Mouse (Mus musculus) left cerebral cortex, postnatal 14 days (tissue): ENCODE data around the gene Cep152. TPM values are rescaled to one million over a fixed set of nuclear protein-coding genes. Genes with fewer than 3 reads are reported as not detected.

Source experiments
- DNase-seq, 2 experiments: peaks; one replicate each; pipeline ENCODE4 v3.0.0; 2021 to 2022; ENCODE audit warnings: low spot score in 2 of 2, mixed read lengths in 1 of 2
- intact Hi-C: fragments of 180-260 bp; cut with DNase I; formaldehyde crosslinking; loops from one replicate; pipeline ENCODE4 v1.15.1; 2025
- total RNA-seq, 2 experiments: library from RNA; stranded (reverse); gene quantifications; 2 replicates each; pipeline ENCODE4 v1.2.3; 2021

Gene Cep152
- total RNA-seq, 2 experiments from 2014 or later, result 1.7 to 2.2 TPM

DNA sequence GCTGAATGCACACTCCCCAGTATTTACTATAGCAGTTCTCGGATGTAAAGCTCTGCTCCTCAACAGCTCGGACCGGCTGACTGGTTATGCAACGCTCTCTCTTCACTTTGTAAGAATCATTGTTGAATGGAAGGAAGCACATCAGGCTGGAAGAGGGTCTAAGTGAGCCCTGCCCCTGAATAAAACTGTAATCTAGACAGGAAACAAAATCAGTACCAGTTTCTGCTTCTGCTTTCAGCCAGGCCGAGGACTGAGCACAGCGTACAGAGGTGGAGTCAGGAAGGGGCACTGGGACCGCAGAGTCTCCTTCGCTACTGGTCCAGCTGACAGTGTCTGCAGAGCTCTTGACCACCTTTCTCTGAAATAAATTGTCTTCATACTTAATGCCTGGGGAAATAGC lies 48.4 kb downstream of the Cep152 start:
- intact Hi-C loops, result no loop called here

GRCm38 (mm10) chr2:125575766-125576165 lies 49.1 kb downstream of the Cep152 start:
- intact Hi-C loops, result no loop called here
- no peak for DNase-seq

More for the DNA sequence above, 48.4 kb downstream of the Cep152 start:
- DNase-seq, result no peak

GRCm38 (mm10) chr2:125563884-125564283 lies 61.0 kb downstream of the Cep152 start:
- DNase-seq, result peak; percentile 9 to 19
- intact Hi-C loops, result no loop called here

- DNase-seq, result no peak
- intact Hi-C loops, result no loop called here
Observed at GRCm38 (mm10) chr2:125562407-125562806, 62.5 kb downstream of the Cep152 start.

DNA sequence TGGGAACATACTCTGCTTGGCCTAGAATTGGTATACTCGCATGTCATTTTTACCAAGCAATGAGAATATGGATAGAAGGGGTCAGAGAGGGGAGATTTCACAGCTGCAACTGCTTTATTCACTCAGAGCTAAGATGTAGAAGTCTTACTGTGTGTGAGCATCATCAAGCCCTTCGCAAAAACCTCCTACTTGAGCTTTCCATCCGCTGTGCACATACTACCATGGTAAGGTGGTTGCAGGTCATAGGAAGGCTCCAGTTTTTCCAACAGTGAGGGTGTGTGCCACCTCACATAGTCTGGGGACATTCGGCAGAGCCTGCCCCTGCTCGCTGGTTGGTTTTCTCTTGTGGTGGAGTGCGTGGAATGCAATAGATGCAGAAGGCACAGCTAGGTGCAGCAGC lies 64.9 kb downstream of the Cep152 start:
- no peak for DNase-seq
- intact Hi-C loops, result no loop called here

- intact Hi-C loops, result no loop called here
- DNase-seq, result no peak
Observed at GRCm38 (mm10) chr2:125558634-125559589, 66.0 kb downstream of the Cep152 start.

GRCm38 (mm10) chr2:125555830-125556229 lies 69.1 kb downstream of the Cep152 start:
- intact Hi-C loops, result no loop called here

DNA sequence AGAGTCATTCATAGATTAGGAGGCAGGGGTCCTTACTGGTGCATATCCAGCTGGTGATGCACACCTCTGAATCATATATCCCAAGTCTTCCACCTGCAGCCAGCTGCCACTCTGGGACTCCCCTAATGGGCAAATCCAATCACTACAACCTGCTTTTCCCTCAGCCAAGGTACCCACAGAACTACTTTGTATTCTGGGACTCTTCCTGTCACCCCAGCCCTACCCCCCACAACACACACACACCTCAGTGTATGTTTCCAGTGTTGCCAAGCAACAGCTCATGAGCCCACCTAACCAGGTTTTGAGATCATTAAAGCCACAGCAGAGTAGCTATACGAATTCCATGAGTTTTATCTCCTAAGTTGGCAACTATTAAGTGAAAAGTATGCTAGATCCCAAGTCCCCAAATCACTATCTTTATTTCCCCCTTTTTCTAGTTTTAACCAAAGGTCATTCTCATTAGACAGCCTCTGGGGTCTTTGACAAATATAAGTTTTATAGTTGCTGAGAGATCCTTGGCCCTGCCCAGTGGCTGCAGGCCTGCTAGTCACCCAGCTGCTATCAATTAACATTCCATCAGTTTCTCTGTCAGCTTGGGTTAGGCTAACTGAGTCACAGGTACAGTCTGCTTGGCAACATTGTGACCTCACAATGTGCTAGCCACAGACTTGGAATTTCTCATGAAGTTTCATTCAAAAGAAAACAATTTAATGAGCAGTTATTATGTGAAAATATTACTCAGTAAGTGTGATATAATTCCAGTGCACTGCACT lies 75.9 kb downstream of the Cep152 start:
- no peak for DNase-seq
- intact Hi-C loops, result no loop called here

More at GRCm38 (mm10) chr2:125555830-125556229, 69.1 kb downstream of the Cep152 start:
- no peak for DNase-seq

GRCm38 (mm10) chr2:125544986-125545385 lies 79.9 kb downstream of the Cep152 start:
- DNase-seq, result no peak
- intact Hi-C loops, result no loop called here

DNA sequence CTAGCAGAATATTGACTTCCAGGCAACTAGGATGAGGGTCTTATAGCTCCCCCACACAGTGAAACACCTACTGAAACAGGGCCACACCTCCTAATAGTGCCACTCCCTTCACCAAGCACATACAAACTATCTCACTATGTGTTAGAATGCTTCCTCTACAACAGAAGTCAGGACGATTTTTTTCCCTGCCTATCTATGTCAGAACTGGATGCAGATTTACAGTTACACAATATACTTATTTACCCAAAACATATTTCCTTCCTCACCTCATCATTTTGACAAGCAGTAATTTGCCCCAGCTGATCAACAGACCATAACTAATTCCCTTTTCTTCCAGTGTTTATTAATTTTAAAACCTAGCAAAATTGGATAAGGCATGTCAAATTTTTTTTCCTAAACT lies 81.3 kb downstream of the Cep152 start:
- intact Hi-C loops, result no loop called here
- DNase-seq, result no peak

DNA sequence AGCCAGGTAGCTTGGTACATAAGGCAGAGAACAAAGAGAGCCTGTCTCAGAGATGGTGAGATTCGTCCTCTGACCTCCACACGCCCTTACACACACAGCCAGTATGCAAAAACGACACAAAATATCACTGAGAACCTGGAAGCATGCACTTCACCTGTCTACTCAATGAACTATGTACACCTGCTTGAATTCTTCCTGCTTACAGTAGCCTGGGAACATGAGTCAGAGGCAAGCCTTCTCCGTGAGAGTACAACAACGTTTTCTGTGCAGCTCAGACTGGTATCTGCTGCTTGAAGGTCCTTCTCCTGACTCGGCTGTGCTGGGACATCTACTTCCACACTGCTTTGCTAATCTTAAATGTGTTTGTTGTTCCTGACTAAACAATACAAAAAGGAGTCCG lies 83.5 kb downstream of the Cep152 start:
- intact Hi-C loops, result no loop called here
- no peak for DNase-seq

DNA sequence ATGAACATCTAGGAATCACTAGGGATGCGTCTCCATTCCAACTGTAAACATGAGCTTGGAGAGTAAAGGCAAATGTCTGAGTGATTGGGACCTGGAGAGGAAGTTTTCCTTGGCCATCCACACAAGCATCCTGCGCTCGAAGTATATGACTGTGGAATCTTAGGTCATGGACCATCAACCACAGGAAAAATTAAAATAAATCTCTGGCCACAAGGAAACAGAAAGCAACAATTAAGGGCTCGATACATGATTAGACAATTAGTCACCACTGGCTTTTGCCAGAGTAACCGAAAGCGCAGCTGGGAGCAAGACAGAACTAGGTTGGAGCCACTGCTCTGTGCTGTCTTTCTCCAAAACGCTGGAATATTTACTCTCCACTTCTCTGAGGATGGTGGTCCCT lies 84.3 kb downstream of the Cep152 start:
- DNase-seq, result no peak
- intact Hi-C loops, result no loop called here

DNA sequence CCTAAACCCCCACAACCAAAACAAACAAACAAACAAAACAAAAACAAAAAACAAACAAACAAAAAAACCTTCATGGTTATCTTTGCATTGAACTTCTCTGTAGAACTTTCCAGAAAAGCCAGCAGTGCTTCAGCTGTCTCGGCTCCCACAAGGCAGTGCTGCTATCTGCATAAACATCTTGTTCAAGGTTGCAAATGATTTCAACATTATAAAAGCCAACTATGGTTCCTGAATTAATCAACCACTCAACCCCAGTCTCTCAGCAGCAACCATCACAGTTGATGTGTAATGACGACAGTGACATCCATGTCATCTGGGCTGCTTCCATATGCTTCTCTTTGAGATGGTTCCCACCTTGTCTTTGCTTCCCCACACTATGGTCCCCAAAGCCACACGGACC lies 85.3 kb downstream of the Cep152 start:
- intact Hi-C loops, result no loop called here
- DNase-seq, result no peak

DNA sequence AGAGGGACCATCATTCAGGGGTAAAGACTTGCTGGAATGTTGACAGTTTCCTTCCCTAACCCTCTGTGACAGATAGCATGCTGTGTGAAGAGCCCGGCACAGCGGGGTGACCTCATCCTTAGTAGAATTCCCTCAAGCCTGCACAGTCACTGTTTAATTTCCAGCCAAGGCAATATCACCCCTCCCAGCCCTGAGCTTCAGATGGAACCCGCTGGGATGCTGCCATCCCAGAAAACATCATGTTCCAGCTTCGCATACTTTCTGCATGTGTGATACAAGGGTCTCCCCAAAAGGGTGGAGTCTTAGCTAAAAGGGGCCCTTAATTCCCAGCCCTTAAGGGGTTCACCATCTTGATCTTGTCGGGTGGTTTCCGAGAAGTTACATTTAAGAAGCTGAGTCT lies 94.2 kb downstream of the Cep152 start:
- intact Hi-C loops, result no loop called here
- DNase-seq, result no peak

GRCm38 (mm10) chr2:125526566-125526965 lies 98.3 kb downstream of the Cep152 start:
- no peak for DNase-seq

DNA sequence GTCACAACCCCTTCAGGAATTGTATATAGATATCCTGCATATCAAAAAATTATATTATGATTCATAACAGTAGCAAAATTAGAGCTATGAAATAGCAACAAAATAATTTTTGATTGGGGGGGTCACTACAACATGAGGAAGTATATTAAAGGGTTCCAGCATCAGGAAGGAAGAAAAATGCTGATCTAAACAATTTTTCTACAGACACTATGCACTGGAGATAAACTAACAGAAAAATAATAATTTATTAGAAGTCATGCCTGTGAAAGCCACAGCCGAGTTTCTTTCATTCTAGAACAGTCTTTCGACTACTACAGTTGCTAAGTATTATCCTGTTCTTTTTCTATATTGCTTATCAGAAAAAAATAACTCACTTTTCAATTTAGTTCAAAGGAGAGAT lies 99.4 kb downstream of the Cep152 start:
- no peak for DNase-seq
- intact Hi-C loops, result no loop called here

More at GRCm38 (mm10) chr2:125526566-125526965, 98.3 kb downstream of the Cep152 start:
- intact Hi-C loops, result no loop called here

GRCm38 (mm10) chr2:125516594-125516993 lies 108.3 kb downstream of the Cep152 start:
- intact Hi-C loops, result no loop called here
- no peak for DNase-seq

DNA sequence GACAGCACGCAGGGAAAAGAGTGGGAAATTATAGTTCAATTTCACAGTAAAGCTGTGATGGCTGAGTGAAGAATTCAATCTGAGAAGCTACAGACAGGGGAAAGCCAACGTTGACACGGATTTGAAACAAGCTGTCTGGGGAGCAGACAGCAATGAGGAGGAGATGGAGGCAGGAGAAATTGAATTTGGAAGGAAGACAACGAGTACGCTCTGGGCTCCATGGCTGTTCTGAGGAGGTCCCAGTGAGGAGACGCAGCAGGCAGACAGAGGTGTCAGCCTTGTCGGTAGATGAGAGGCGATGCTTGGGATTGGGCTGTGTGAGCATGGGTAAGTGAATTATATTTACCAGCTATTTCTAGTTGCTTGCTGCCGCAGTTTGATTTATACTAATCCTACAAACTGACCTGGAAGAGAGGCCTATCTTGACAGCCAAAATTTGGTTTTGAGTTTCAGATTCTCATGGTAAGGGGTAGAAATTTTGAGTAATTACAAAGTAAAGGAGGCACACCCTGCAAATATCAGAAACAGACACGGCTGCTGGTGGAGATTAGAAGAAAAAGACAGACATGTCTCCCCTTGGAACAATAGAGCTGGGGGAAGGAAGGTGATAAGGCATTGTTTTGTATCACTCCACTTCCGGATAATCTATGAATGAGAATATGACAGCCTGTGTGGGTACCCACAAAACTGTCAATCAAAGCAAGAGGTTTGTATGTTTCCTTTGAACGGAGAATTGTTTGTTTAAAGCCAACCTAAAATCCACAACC lies 109.4 kb downstream of the Cep152 start:
- DNase-seq, result peak in 1 of 2 experiments; percentile 10
- intact Hi-C loops, result no loop called here

DNA sequence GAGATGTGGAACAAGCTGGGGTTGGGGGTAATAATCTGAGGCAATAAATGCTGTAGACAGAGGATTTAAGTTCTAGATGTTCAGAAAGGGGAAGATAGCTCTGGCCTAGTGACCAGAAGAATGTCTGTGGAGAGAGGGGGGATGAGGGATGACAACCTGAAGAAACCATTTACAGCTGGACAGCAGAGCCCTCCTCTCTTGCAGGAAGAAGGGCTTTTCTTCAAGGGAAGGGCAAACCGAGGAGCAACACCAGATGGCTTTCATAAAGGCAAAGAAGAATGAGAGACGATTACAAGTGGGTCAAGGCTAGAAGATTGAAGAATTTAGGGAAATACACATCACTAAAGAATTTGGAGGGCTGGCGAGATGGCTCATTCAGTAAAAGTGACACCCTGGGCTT lies 110.5 kb downstream of the Cep152 start:
- DNase-seq, result no peak
- intact Hi-C loops, result no loop called here
